Mouse (Mus musculus) lung, postnatal 0 days (tissue): ENCODE data around the gene Slc34a1.

Experiments
- CTCF ChIP-seq: IDR thresholded peaks from 2 replicates; pipeline ENCODE4 v1.5.1; 2016; ENCODE audit warnings: antibody characterized with exemption, mild to moderate bottlenecking
- EP300 ChIP-seq: IDR thresholded peaks from 2 replicates; pipeline ENCODE4 v1.6.1; 2016; ENCODE audit warnings: antibody characterized with exemption, mild to moderate bottlenecking, control low read depth

DNA sequence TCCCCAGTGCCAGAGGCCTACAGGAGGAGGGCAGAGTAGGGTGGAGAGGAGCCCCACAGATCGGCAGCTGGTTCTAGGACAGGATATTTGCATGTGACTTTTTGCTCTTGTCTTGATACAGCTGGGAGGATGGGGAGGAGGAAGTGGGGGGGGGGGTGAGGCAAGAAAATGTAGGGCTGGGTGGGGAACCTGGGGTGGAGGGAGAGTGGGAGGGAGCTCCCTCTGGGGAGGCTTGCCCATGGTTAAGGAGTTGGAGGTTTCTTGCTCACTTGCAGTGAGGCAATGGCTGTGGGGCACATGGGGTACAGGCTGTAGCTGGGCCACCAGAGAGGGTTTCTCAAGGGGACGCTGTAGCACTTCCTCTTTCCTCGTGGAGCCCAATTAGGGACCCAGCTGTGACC is 49.6 kb downstream of the Slc34a1 start:
- TF ChIP-seq EP300, result no peak
- no peak for TF ChIP-seq CTCF
